Mouse (Mus musculus) stomach, postnatal 0 days (tissue): Measurements from ENCODE around the gene Hacd1.

ENCODE experiments used
- CTCF ChIP-seq: IDR thresholded peaks from 2 replicates; pipeline ENCODE4 v1.5.1; 2016; ENCODE audit warnings: antibody characterized with exemption, low read depth, mild to moderate bottlenecking, moderate library complexity
- EP300 ChIP-seq: optimal IDR thresholded peaks from 2 replicates; pipeline ENCODE3; 2016; ENCODE audit warnings: antibody characterized with exemption

DNA sequence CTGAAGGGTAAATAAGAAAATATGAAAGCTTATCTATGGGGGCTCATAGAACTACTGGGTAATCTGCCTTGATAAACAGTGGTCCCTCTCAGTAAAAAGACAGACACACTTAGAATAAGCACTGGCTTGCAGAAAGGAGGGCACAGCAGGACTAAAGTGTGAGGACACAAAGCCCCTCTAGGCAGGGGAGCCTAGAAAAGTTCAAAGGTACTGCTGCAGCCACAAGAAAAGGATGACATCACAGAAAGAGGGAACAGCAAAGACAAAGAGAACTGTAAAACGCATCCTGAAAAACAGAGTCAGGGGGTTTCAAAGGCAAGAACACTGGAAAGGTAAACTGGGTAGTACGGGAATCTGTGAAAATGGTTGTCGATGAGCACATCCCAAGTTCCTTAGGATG lies 2.3 kb downstream of the Hacd1 start:
- no peak for TF ChIP-seq CTCF
- no peak for TF ChIP-seq EP300
